Mouse (Mus musculus): ENCODE results near the gene Vmn2r50.
"Not testable (repeated sequence)": the region's sequence is repeated elsewhere in the genome, so short reads cannot be mapped to it uniquely, and the experiment has no call there.

Vmn2r50 gene

GRCm38 (mm10) chr7:10053196-10053595 lies at the start of gene Vmn2r50:
Gene Vmn2r50, minus strand, starts transcription at chr7:10053296.
- DNase-seq = not testable (repeated sequence)

- DNase-seq = not testable (repeated sequence)
These were observed 60.9 kb downstream of the Vmn2r50 start, which contains the start of gene Vmn2r49 for GRCm38 (mm10) chr7:9992157-9992556. Gene Vmn2r49, minus strand, starts transcription at chr7:9992257.

All from thymus, postnatal 14 days (tissue).